Mouse (Mus musculus) left cerebral cortex, adult 9 months (tissue): ENCODE measurements around the gene Slc24a3.

Experiments used
- DNase-seq, 2 experiments: peaks; one replicate each; pipeline ENCODE4 v3.0.0; 2022; ENCODE audit warnings: low spot score in 2 of 2

Slc24a3 gene

GRCm38 (mm10) chr2:145541695-145542094 lies 374.1 kb downstream of the Slc24a3 start:
- no peak for DNase-seq

- DNase-seq, result no peak
These were observed 378.5 kb downstream of the Slc24a3 start for GRCm38 (mm10) chr2:145546071-145546470.

- no peak for DNase-seq
These were observed 387.2 kb downstream of the Slc24a3 start for GRCm38 (mm10) chr2:145554722-145555252.

- no peak for DNase-seq
These were observed 388.2 kb downstream of the Slc24a3 start for GRCm38 (mm10) chr2:145555713-145556112.

GRCm38 (mm10) chr2:145557361-145557931 lies 389.9 kb downstream of the Slc24a3 start:
- DNase-seq, result peak; percentile 6 to 60

- DNase-seq, result no peak
These were observed 394.9 kb downstream of the Slc24a3 start for GRCm38 (mm10) chr2:145562493-145562892.

GRCm38 (mm10) chr2:145564596-145564995 lies 397.0 kb downstream of the Slc24a3 start:
- no peak for DNase-seq

- DNase-seq, result no peak
These were observed 399.4 kb downstream of the Slc24a3 start for GRCm38 (mm10) chr2:145566904-145567303.

GRCm38 (mm10) chr2:145571943-145572342 lies 404.4 kb downstream of the Slc24a3 start:
- DNase-seq, result no peak

GRCm38 (mm10) chr2:145574148-145574547 lies 406.6 kb downstream of the Slc24a3 start:
- DNase-seq, result no peak

GRCm38 (mm10) chr2:145583103-145583502 lies 415.5 kb downstream of the Slc24a3 start:
- no peak for DNase-seq

GRCm38 (mm10) chr2:145585437-145585836 lies 417.9 kb downstream of the Slc24a3 start:
- DNase-seq, result no peak

- peak; percentile 42 to 81 for DNase-seq
These were observed 420.6 kb downstream of the Slc24a3 start for GRCm38 (mm10) chr2:145588009-145588737.

GRCm38 (mm10) chr2:145591881-145592280 lies 424.3 kb downstream of the Slc24a3 start:
- no peak for DNase-seq

GRCm38 (mm10) chr2:145593649-145594347 lies 426.2 kb downstream of the Slc24a3 start:
- DNase-seq, result no peak

- no peak for DNase-seq
These were observed 430.3 kb downstream of the Slc24a3 start for GRCm38 (mm10) chr2:145597866-145598265.

GRCm38 (mm10) chr2:145607844-145608243 lies 440.3 kb downstream of the Slc24a3 start:
- DNase-seq, result no peak

- peak in 1 of 2 experiments; percentile 68 for DNase-seq
These were observed 443.5 kb downstream of the Slc24a3 start for GRCm38 (mm10) chr2:145610796-145611705.

- no peak for DNase-seq
These were observed 445.4 kb downstream of the Slc24a3 start for GRCm38 (mm10) chr2:145612937-145613336.

- peak in 1 of 2 experiments; percentile 19 for DNase-seq
These were observed 446.2 kb downstream of the Slc24a3 start for GRCm38 (mm10) chr2:145613705-145614104.

GRCm38 (mm10) chr2:145619688-145620087 lies 452.1 kb downstream of the Slc24a3 start:
- DNase-seq, result peak in 1 of 2 experiments; percentile 11
